Mouse (Mus musculus) neural tube, embryonic 12.5 days (tissue): ENCODE data around the gene Gm20773. TPM values are rescaled to one million over a fixed set of nuclear protein-coding genes. Genes with fewer than 3 reads are reported as not detected.
"Not testable (repeated sequence)": the region's sequence is repeated elsewhere in the genome, so short reads cannot be mapped to it uniquely, and the experiment has no call there.

ENCODE experiments used
- ATAC-seq: fragments of 200-750 bp; cut with Nextera tagmentation; 2 replicates; pipeline ENCODE4 v1.8.0; 2017; ENCODE audit warnings: low read depth, mild to moderate bottlenecking, moderate TSS enrichment, moderate library complexity; ENCODE audit not compliant: low FRiP score
- H3K27ac ChIP-seq: fragments of 300-500 bp; sonication (generic); 2 replicates; pipeline ENCODE4 v1.5.1; 2016
- H3K27me3 ChIP-seq: fragments of 300-500 bp; sonication (generic); replicated peaks from 2 replicates; pipeline ENCODE4 v1.6.1; 2016; ENCODE audit warnings: mild to moderate bottlenecking
- H3K36me3 ChIP-seq: fragments of 300-500 bp; sonication (generic); 2 replicates; pipeline ENCODE4 v1.6.1; 2016; ENCODE audit warnings: mild to moderate bottlenecking
- H3K4me1 ChIP-seq: fragments of 300-500 bp; sonication (generic); 2 replicates; pipeline ENCODE4 v1.6.1; 2016
- H3K4me2 ChIP-seq: fragments of 300-500 bp; sonication (generic); replicated peaks from 2 replicates; pipeline ENCODE4 v1.6.1; 2016; ENCODE audit warnings: mild to moderate bottlenecking
- H3K4me3 ChIP-seq: fragments of 300-500 bp; sonication (generic); 2 replicates; pipeline ENCODE4 v1.5.1; 2016
- H3K9ac ChIP-seq: fragments of 300-500 bp; sonication (generic); 2 replicates; pipeline ENCODE4 v1.6.1; 2016; ENCODE audit warnings: mild to moderate bottlenecking
- H3K9me3 ChIP-seq: fragments of 300-500 bp; sonication (generic); 2 replicates; pipeline ENCODE4 v1.6.1; 2016; ENCODE audit warnings: mild to moderate bottlenecking
- WGBS: fragments of 180-500 bp; shearing (Covaris S2); methylation state at CpG from one replicate; pipeline ENCODE4 v1.1.7; 2016; 5-methylcytosine and 5-hydroxymethylcytosine counted together
- polyA plus RNA-seq: library from polyadenylated mRNA; unstranded; fragments of >200 nt; fragmentation: Nextera tagmentation; extraction: Ambion mirVana; gene quantifications from 2 replicates; pipeline ENCODE4 v1.2.1, GENCODE M21; 2016

The Gm20773 gene
- polyA plus RNA-seq, result not detected in 2 replicates

DNA sequence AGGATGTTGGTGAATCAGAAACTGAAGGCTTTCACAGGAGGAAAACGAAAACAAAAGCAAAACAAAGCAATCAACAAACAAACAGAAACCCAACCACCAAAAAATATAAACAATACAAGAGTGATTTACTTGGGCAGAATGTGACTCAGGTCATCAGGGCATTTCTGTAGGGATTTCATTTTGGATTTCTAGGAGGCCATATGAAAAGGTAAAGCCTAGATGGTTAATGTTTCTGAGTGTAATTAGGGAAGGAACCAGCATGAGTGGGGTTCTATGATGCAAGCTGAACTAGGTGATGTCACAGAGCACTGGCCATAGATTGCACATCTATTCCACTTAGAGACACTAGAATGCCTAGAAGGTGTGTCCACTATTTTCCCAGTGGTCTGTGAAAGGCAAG, at the start of gene Gm20773:
Gene Gm20773 (plus strand): TSS at position 301 of the 400 bp plus-strand sequence.
- not testable (repeated sequence) for H3K27ac ChIP-seq, H3K4me2 ChIP-seq, H3K4me3 ChIP-seq, ATAC-seq, H3K9me3 ChIP-seq, H3K9ac ChIP-seq, H3K36me3 ChIP-seq, H3K4me1 ChIP-seq, H3K27me3 ChIP-seq
- whole genome bisulfite sequencing, result no CpG with 5 or more reads among the region's 1 CpGs

DNA sequence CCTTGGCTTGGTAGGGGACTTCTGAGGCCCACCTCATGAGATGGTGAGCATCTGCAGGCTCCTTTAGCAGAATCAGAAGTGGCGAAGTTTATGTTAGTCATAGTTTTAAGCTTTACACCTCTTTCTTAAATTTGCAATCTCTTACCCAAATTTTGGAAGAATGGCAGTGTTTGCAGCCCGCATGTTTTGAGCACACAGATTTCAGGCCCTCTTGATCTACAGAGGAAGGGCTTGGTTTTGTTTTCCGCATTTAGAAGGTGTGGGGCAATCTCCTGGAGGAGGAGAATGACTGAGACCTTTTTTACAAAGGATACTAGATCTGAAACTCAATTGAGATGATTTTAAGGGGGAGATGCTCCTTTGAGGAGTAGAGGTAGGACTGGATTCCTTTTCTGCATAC, 28.3 kb upstream of the Gm20773 start, which contains the start of gene Gm21866:
Gene Gm21866 (minus strand): TSS at position 101 of the 400 bp plus-strand sequence.
- WGBS, result 72% methylated on average over 2 of the region's 3 CpGs

More for the DNA sequence above, 28.3 kb upstream of the Gm20773 start, which contains the start of gene Gm21866:
- H3K27ac ChIP-seq, H3K27me3 ChIP-seq, ATAC-seq, H3K9me3 ChIP-seq, H3K4me2 ChIP-seq, H3K9ac ChIP-seq, H3K36me3 ChIP-seq, H3K4me3 ChIP-seq, H3K4me1 ChIP-seq: not testable (repeated sequence)

Other genes starting within 250 kb of the Gm20773 start
- gene Gm21440, start 241.6 kb upstream of the Gm20773 start, polyA plus RNA-seq, result not detected in 2 replicates
- not detected in 2 replicates for gene Gm21454, start 241.6 kb upstream of the Gm20773 start, polyA plus RNA-seq
- gene Gm21725, start 145.0 kb upstream of the Gm20773 start, polyA plus RNA-seq, result not detected in 2 replicates
- not detected in 2 replicates for gene Gm21866, start 28.4 kb upstream of the Gm20773 start, polyA plus RNA-seq